Mouse (Mus musculus) intestine, postnatal 0 days (tissue): ENCODE data around the gene Gm14569. TPM values are rescaled to one million over a fixed set of nuclear protein-coding genes. Genes with fewer than 3 reads are reported as not detected.
A peak's percentile ranks its signal among the peaks of the same experiment; 100 is the strongest.

Experiments
- ATAC-seq: fragments of 200-750 bp; cut with Nextera tagmentation; 2 replicates; pipeline ENCODE4 v1.8.0; 2017; ENCODE audit warnings: mild to moderate bottlenecking, moderate TSS enrichment, moderate library complexity
- H3K27ac ChIP-seq: fragments of 300-500 bp; sonication (generic); 2 replicates; pipeline ENCODE4 v1.5.1; 2014; ENCODE audit warnings: mild to moderate bottlenecking, low read depth, low read length, moderate library complexity
- H3K27me3 ChIP-seq: fragments of 300-500 bp; sonication (generic); replicated peaks from 2 replicates; pipeline ENCODE4 v1.6.1; 2014; ENCODE audit warnings: low read length, mixed read lengths; ENCODE audit not compliant: control insufficient read depth, insufficient read depth
- H3K36me3 ChIP-seq: fragments of 300-500 bp; sonication (generic); 2 replicates; pipeline ENCODE4 v1.6.1; 2014; ENCODE audit warnings: mild to moderate bottlenecking, moderate library complexity; ENCODE audit not compliant: control insufficient read depth, insufficient read depth
- H3K4me1 ChIP-seq: fragments of 300-500 bp; sonication (generic); replicated peaks from 2 replicates; pipeline ENCODE4 v1.6.1; 2014; ENCODE audit warnings: antibody characterized with exemption, low read length, mixed read lengths; ENCODE audit not compliant: control insufficient read depth, insufficient read depth
- H3K4me2 ChIP-seq: fragments of 300-500 bp; sonication (generic); replicated peaks from 2 replicates; pipeline ENCODE4 v1.6.1; 2014; ENCODE audit warnings: low read depth, mild to moderate bottlenecking, moderate library complexity
- H3K4me3 ChIP-seq: fragments of 300-500 bp; sonication (generic); 2 replicates; pipeline ENCODE4 v1.5.1; 2014; ENCODE audit warnings: low read depth, low read length
- H3K9ac ChIP-seq: fragments of 300-500 bp; sonication (generic); 2 replicates; pipeline ENCODE4 v1.6.1; 2014; ENCODE audit warnings: mild to moderate bottlenecking, low read depth, low read length
- H3K9me3 ChIP-seq: fragments of 300-500 bp; sonication (generic); 2 replicates; pipeline ENCODE4 v1.6.1; 2016; ENCODE audit warnings: mixed run types; ENCODE audit not compliant: control insufficient read depth
- CTCF ChIP-seq: sonication (generic); IDR thresholded peaks from 2 replicates; pipeline ENCODE4 v1.5.1; 2016; ENCODE audit warnings: low read depth, mild to moderate bottlenecking, control low read depth, antibody characterized with exemption, moderate library complexity
- WGBS: fragments of 180-500 bp; shearing (Covaris S2); extraction: QIAGEN DNeasy Blood & Tissue Kit; methylation state at CpG from one replicate; pipeline ENCODE4 v1.1.7; 2014; 5-methylcytosine and 5-hydroxymethylcytosine counted together
- polyA plus RNA-seq: library from polyadenylated mRNA; unstranded; fragments of >200 nt; fragmentation: Nextera tagmentation; extraction: Ambion mirVana; gene quantifications from 2 replicates; pipeline ENCODE4 v1.2.1, GENCODE M21; 2015

The Gm14569 gene
- polyA plus RNA-seq, 1 experiment from 2014 or later: not detected

DNA sequence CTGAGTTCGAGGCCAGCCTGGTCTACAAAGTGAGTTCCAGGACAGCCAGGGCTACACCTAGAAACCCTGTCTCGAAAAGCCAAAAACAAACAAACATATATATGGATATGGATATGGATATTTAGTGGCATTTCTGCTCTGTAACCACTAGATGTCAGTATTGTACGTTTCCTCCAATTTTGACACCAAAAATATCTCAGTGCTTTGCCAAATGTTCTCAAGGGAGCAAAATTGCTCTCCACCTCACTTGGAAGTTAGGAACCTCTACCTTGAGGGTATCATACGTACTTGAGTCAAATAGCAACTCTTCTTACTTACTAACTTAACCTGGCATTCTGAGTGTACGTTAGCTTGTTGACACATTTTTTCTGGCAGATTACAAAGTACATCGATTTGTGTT is 15.2 kb upstream of the Gm14569 start:
- Histone ChIP-seq H3K9me3 (no peaks in the 10 kb centered on the region), H3K4me1 (no peaks in the 10 kb centered on the region), H3K4me3 (no peak overlapping the region), H3K9ac (no peak overlapping the region), H3K4me2 (no peak overlapping the region), H3K36me3 (no peaks in the 10 kb centered on the region), H3K27ac (no peak overlapping the region), H3K27me3 (no peaks in the 10 kb centered on the region)
- TF ChIP-seq CTCF: peak; percentile 71
- ATAC-seq: no peak
- WGBS: 45% methylated on average over 6 of the region's 6 CpGs

DNA sequence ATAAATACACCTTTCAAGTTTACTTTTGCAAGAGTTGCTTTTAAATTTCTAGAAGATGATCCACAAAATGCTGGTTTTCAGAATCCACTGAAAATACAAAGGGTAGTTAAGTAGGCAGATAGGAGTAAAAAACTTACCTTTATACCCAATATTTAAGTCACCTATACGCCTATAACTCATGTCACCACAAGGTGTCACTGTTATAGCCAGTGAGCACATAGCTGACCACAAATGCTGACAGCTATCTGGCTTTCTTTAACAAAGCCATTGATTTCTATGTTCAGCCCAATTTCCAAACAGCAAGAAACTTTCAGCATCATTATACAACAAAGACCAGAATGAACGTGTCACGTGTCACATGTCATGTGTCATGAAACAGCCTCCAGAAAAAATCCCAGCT is 2.1 kb downstream of the Gm14569 start:
- Histone ChIP-seq H3K9ac (no peak overlapping the region), H3K36me3 (no peaks in the 10 kb centered on the region), H3K27ac (no peak overlapping the region), H3K4me2 (no peak overlapping the region), H3K4me1 (no peaks in the 10 kb centered on the region), H3K9me3 (no peaks in the 10 kb centered on the region), H3K4me3 (no peak overlapping the region), H3K27me3 (no peaks in the 10 kb centered on the region)
- ATAC-seq: no peak
- WGBS: 17% methylated on average over 3 of the region's 3 CpGs
- peak; percentile 68 for TF ChIP-seq CTCF

DNA sequence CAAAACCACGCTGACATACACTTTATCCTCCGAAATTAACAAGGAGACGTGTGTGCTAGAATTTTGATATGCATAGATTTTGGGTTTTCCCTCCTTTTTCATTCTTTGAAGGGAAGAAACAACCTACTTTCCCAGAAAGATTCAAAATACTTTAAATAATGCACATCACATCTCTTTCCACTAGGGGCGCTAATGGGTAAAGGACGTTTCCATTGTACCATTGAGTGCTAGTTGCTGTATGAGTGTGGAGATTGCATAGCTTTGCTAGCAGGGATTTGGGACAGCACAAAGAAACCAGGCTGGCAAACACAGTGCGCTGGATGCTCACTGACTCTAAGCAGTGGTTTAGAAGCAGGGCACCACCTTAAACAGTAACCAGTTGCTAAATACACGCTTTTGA is 3.6 kb downstream of the Gm14569 start:
- Histone ChIP-seq H3K27ac (no peak overlapping the region), H3K4me3 (no peak overlapping the region), H3K4me2 (no peak overlapping the region), H3K9me3 (no peaks in the 10 kb centered on the region), H3K27me3 (no peaks in the 10 kb centered on the region), H3K4me1 (no peaks in the 10 kb centered on the region), H3K36me3 (no peaks in the 10 kb centered on the region), H3K9ac (no peak overlapping the region)
- TF ChIP-seq CTCF: peak; percentile 71
- no peak for ATAC-seq
- WGBS: 45% methylated on average over 7 of the region's 7 CpGs

DNA sequence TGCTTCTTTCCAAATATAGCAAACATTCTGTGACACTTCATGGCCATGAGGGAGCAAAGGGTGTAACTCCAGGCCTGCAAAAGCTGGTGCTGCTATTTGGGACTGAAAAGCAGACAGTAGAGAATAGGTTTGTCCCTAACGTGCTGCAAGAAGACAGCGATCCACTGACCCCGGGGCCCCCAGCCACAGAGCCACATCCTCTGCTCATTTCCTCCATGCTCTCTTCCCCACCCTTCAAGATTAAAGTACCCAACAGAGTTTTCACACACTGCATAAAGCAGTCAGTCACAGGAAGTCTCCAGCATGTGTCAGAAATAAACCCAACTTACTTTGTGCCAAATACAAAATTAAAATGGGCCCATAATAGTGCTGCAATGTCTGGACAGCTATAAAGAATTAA is 16.8 kb downstream of the Gm14569 start:
- Histone ChIP-seq H3K4me3 (no peak overlapping the region), H3K4me2 (no peak overlapping the region), H3K27ac (no peak overlapping the region), H3K9me3 (no peaks in the 10 kb centered on the region), H3K27me3 (no peaks in the 10 kb centered on the region), H3K4me1 (no peaks in the 10 kb centered on the region), H3K36me3 (no peaks in the 10 kb centered on the region), H3K9ac (no peak overlapping the region)
- ATAC-seq: no peak
- TF ChIP-seq CTCF: no peak
- WGBS: 83% methylated on average over 3 of the region's 3 CpGs

GRCm38 (mm10) chrX:36474103-36474751 is 17.4 kb downstream of the Gm14569 start:
- Histone ChIP-seq H3K9me3 (no peaks in the 10 kb centered on the region), H3K9ac (no peak overlapping the region), H3K4me2 (no peak overlapping the region), H3K27ac (no peak overlapping the region), H3K27me3 (no peaks in the 10 kb centered on the region), H3K4me3 (no peak overlapping the region), H3K4me1 (no peaks in the 10 kb centered on the region), H3K36me3 (no peaks in the 10 kb centered on the region)
- no peak for ATAC-seq
- 55% methylated on average over 6 of the region's 6 CpGs for WGBS
- TF ChIP-seq CTCF: peak; percentile 28; the same call in 1 of the 2 replicates

GRCm38 (mm10) chrX:36456031-36456430 is 35.6 kb downstream of the Gm14569 start:
- H3K4me2 ChIP-seq: no peak overlapping the region
- WGBS: 13% methylated on average over 1 of the region's 1 CpGs
- TF ChIP-seq CTCF: peak; percentile 70
- no peaks in the 10 kb centered on the region for H3K36me3 ChIP-seq
- no peak for ATAC-seq
- no peaks in the 10 kb centered on the region for H3K27me3 ChIP-seq
- no peak overlapping the region for H3K9ac ChIP-seq
- no peaks in the 10 kb centered on the region for H3K9me3 ChIP-seq
- H3K4me3 ChIP-seq: no peak overlapping the region
- H3K27ac ChIP-seq: no peak overlapping the region
- no peaks in the 10 kb centered on the region for H3K4me1 ChIP-seq

DNA sequence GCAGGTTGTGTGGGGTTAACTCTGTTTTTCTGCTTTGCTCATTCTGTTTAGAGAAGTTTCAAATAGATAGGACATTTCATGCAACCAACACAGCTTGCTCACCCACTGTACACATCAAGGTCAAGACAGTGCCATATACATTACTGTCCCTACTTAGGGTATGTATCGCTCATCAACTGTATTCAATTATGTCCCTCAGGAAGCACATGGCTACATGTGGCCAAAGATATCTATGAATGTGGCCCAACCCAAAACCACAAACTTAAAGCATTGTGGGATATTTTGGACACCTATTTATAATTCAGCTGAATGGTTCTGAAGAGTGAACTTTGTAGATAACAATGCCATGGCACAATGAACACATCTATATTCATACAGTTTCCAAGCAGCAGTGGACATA is 53.7 kb downstream of the Gm14569 start:
- ATAC-seq: no peak
- Histone ChIP-seq H3K4me2 (no peak overlapping the region), H3K9me3 (no peaks in the 10 kb centered on the region), H3K4me3 (no peak overlapping the region), H3K27ac (no peak overlapping the region), H3K27me3 (no peaks in the 10 kb centered on the region), H3K36me3 (no peaks in the 10 kb centered on the region), H3K9ac (no peak overlapping the region), H3K4me1 (no peaks in the 10 kb centered on the region)
- no peak for TF ChIP-seq CTCF
- WGBS: 92% methylated on average over 1 of the region's 1 CpGs
